Mouse (Mus musculus) kidney, adult 2 months (tissue): ENCODE measurements around the gene Nfib. TPM values are rescaled to one million over a fixed set of nuclear protein-coding genes. Genes with fewer than 3 reads are reported as not detected.
A peak's percentile ranks its signal among the peaks of the same experiment; 100 is the strongest.

Experiments used
- DNase-seq: peaks from one replicate; pipeline ENCODE4 v3.0.0; 2021
- H3K27ac ChIP-seq: fragments of 200-500 bp; 2 replicates; pipeline ENCODE4 v1.5.1; 2012; ENCODE audit warnings: low read depth, low read length, control low read depth, inconsistent platforms; ENCODE audit not compliant: insufficient read depth
- H3K27me3 ChIP-seq: fragments of 200-500 bp; replicated peaks from 2 replicates; pipeline ENCODE4 v1.6.1; 2012; ENCODE audit warnings: mild to moderate bottlenecking, moderate library complexity, low read length, inconsistent platforms; ENCODE audit not compliant: control insufficient read depth, insufficient read depth
- H3K36me3 ChIP-seq: fragments of 200-500 bp; 2 replicates; pipeline ENCODE4 v1.6.1; 2012; ENCODE audit warnings: mild to moderate bottlenecking, moderate library complexity, low read length, inconsistent platforms; ENCODE audit not compliant: control insufficient read depth, insufficient read depth
- H3K4me1 ChIP-seq: fragments of 200-500 bp; 2 replicates; pipeline ENCODE4 v1.6.1; 2011; ENCODE audit warnings: low read length; ENCODE audit not compliant: control insufficient read depth, insufficient read depth
- H3K4me3 ChIP-seq: fragments of 200-500 bp; 2 replicates; pipeline ENCODE4 v1.5.1; 2011; ENCODE audit warnings: mild to moderate bottlenecking, low read depth, low read length, control low read depth; ENCODE audit not compliant: insufficient read depth
- CTCF ChIP-seq: fragments of 200-500 bp; conservative IDR thresholded peaks from 2 replicates; pipeline ENCODE4 v1.5.1; 2011; ENCODE audit warnings: low read depth, mild to moderate bottlenecking, control low read depth, low read length, moderate library complexity, mixed read lengths; ENCODE audit not compliant: insufficient read depth, insufficient read length
- POLR2A ChIP-seq: fragments of 200-500 bp; IDR thresholded peaks from one replicate; pipeline ENCODE4 v1.6.1; 2011; ENCODE audit warnings: low read depth, low read length, control low read depth
- WGBS: fragments of 180-500 bp; shearing (Covaris S2); methylation state at CpG from one replicate; pipeline ENCODE4 v1.1.7; 2018; 5-methylcytosine and 5-hydroxymethylcytosine counted together
- polyA plus RNA-seq: library from polyadenylated mRNA; depleted of rRNA; stranded (reverse); fragments of >200 nt; gene quantifications from 2 replicates; pipeline ENCODE4 v1.2.3, GENCODE M21; 2012

The Nfib gene
- polyA plus RNA-seq, 1 experiment = 17.6 TPM

DNA sequence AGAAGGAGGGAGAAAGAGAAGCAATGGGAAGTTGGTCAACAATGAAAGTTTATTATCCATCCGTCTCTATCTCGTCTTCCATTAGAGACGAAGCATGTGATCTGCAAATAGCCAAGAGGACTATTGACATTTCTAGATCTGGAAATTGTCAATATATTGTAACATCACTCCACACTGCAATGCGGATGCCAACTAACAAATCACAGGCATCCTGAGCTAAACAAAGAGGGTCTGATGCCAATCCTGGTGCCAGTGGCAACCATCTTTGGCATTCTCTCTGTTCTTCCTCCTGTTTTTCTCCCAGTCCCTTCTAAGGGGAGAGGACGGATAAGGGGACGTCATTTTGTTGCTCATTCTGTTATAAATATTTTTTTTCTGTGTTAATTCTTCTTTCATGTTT lies 209.9 kb downstream of the Nfib start:
- no peak for DNase-seq
- TF ChIP-seq POLR2A (no peak), CTCF (no peak)
- no peaks in the 10 kb centered on the region for H3K27me3 ChIP-seq
- WGBS = 95% methylated on average over 6 of the region's 6 CpGs
- peaks cover 15% of the 10 kb centered on the region for H3K4me1 ChIP-seq
- no peak overlapping the region for H3K27ac ChIP-seq
- H3K4me3 ChIP-seq = no peak overlapping the region
- H3K36me3 ChIP-seq = no peaks in the 10 kb centered on the region

DNA sequence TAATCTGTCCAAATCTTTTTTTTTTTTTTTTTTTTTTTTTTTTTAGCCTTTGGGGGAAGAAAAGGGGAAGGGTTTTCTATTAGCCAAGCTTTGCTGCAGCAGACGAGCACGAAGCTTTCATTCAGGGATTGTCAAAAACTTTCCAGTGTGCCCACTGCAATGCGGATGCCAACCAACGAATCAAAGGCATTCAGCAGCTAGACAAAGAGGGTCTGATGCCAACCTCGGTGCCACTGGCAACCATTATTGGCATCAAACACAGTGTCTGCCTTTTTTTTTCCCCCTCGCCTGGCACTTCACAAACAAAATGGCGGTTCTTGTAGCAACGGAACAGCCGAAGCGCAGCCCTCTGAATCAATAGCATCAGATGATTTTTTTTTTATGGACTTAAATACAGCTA lies 210.7 kb downstream of the Nfib start:
- no peak overlapping the region for H3K4me3 ChIP-seq
- DNase-seq = no peak
- no peaks in the 10 kb centered on the region for H3K36me3 ChIP-seq
- 94% methylated on average over 10 of the region's 10 CpGs for WGBS
- H3K4me1 ChIP-seq = peaks cover 13% of the 10 kb centered on the region
- H3K27me3 ChIP-seq = no peaks in the 10 kb centered on the region
- no peak overlapping the region for H3K27ac ChIP-seq
- TF ChIP-seq CTCF (no peak), POLR2A (no peak)

DNA sequence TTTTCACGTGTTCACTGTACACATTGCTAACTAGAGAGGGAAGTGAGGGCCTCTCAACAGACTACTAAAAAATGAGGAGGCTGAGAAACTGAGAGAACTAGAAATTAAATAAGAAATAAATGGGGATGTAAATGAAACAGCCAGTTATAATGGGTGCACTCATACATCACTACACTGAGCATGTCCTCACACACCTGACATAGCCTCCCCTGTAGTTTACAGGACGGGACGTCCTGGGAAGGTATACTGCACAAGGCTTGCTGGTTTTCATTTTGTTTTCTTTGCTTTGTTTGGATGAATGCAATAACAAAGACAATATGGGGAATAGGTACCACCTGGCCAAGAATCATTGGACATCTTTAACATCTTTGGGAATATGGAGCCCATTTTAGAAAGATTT lies 211.1 kb downstream of the Nfib start:
- Histone ChIP-seq H3K27ac (no peak overlapping the region), H3K36me3 (no peaks in the 10 kb centered on the region), H3K4me3 (no peak overlapping the region), H3K27me3 (no peaks in the 10 kb centered on the region), H3K4me1 (peaks cover 13% of the 10 kb centered on the region)
- no peak for DNase-seq
- TF ChIP-seq POLR2A (no peak), CTCF (no peak)
- WGBS = 88% methylated on average over 3 of the region's 3 CpGs

DNA sequence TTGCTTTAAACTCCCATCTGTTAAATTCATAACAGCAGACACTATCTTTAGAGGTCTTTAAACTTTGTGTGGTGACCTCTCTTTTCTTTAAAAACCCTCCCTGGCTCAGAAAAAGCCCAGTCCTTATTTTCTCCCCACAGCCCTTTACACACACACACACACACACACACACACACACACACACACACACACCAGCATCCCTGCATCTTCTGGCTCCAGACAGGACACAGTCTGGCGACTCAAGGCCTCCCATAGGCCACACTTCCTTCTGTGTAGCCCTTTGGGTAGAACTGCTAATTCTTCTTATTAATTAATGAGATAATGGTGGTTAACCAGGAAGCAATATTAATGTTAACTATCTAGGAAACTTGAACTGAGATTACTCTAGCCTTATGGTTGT lies 211.7 kb downstream of the Nfib start:
- Histone ChIP-seq H3K4me1 (peaks cover 13% of the 10 kb centered on the region), H3K27ac (no peak overlapping the region), H3K27me3 (no peaks in the 10 kb centered on the region), H3K36me3 (no peaks in the 10 kb centered on the region), H3K4me3 (no peak overlapping the region)
- no peak for TF ChIP-seq POLR2A
- TF ChIP-seq CTCF = no peak
- DNase-seq = no peak
- 65% methylated on average over 1 of the region's 1 CpGs for WGBS

DNA sequence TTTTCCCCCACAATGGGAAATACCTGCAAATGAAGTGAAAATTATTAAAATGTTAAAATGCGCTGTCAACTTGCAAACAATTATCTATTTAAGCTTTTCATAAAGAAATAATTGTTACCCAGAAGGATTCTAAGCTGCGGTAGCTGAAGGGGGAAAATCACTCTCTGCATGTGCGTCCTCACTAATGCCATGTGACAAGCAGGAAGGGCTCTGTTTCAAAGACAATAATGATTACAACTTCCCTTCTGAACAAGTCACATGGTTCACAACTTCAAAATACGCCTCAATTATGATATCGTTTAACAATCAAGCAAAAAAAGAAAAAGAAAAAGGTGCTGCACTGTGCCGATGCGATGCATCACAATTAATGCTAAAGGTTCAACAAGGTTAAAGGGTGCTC lies 212.2 kb downstream of the Nfib start:
- Histone ChIP-seq H3K4me1 (peaks cover 13% of the 10 kb centered on the region), H3K27ac (no peak overlapping the region), H3K27me3 (no peaks in the 10 kb centered on the region), H3K36me3 (no peaks in the 10 kb centered on the region), H3K4me3 (no peak overlapping the region)
- TF ChIP-seq POLR2A (no peak), CTCF (no peak)
- WGBS = 79% methylated on average over 7 of the region's 7 CpGs
- DNase-seq = no peak

DNA sequence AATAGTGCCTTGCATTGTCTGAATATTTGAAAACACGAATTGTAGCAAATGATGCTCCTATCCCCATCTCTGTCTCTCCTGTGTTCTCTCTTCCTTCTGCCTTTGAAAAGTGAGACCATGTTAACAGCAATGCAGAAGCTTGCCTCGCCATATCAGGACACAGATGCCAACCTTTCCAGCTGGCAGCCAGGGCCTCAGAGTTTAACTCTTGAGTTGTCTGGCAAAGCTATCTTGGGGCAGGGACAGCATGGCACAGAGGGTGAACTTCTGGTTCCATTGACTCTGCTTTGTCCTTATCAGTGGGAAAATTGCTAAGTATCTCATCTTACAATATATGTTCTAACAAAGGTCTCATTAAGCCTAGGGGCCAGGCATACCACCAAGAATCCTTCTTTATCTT lies 212.8 kb downstream of the Nfib start:
- Histone ChIP-seq H3K27me3 (no peaks in the 10 kb centered on the region), H3K4me1 (peaks cover 13% of the 10 kb centered on the region), H3K36me3 (no peaks in the 10 kb centered on the region), H3K4me3 (no peak overlapping the region), H3K27ac (no peak overlapping the region)
- no peak for DNase-seq
- 67% methylated on average over 2 of the region's 2 CpGs for WGBS
- TF ChIP-seq POLR2A (no peak), CTCF (no peak)

DNA sequence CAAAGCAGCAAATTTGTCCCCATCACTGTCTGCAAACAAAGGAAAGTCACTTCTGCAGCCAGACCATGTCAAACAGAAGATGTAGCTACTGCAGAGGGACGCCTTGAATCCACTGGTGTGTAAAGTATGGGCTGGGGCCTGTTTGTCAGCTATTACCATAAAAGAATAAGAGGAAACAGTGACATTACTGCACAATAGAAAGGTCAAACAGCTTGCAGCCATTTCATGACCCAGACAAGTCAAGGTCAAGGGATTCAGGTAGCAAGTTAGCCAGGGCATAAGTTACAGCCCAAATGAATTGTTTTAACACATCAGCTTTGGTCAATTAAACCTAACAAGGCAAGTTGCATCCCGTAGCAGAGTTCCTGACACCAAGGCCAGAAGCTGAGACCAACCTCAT lies 215.6 kb downstream of the Nfib start:
- Histone ChIP-seq H3K4me3 (no peak overlapping the region), H3K27ac (no peak overlapping the region), H3K4me1 (peaks cover 12% of the 10 kb centered on the region; the same call in 1 of the 2 replicates), H3K36me3 (no peaks in the 10 kb centered on the region), H3K27me3 (no peaks in the 10 kb centered on the region)
- no peak for DNase-seq
- TF ChIP-seq CTCF (no peak), POLR2A (no peak)
- 41% methylated on average over 2 of the region's 2 CpGs for WGBS

DNA sequence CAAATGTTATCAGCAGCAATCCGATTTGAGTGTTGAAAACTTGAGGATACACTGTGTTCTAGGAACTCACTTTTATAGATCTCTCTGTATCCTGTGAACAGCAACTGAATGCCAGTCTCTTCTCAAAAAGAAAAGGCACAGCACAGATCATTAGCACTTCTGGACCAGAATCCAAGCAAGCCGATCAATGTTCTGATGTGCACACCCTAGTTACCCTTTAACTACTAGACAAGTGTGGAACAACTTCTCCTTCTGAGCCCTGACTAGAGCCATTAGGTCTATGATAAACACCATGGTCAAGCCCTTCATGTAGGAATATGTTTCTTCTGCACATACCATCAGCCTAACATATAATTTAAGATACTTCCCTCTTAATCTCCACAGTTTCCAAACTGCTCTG lies 219.6 kb downstream of the Nfib start:
- H3K27ac ChIP-seq = 0 out of 2 replicates have a peak overlapping the region, but pooled peaks have one; percentile 27
- TF ChIP-seq POLR2A = no peak
- no peak for TF ChIP-seq CTCF
- no peaks in the 10 kb centered on the region for H3K27me3 ChIP-seq
- DNase-seq = peak; percentile 48
- whole genome bisulfite sequencing = 66% methylated on average over 2 of the region's 2 CpGs
- H3K36me3 ChIP-seq = no peaks in the 10 kb centered on the region
- no peak overlapping the region for H3K4me3 ChIP-seq
- peaks cover 15% of the 10 kb centered on the region; the same call in 1 of the 2 replicates for H3K4me1 ChIP-seq
